Mouse (Mus musculus) gastrocnemius, postnatal 4 days (tissue): ENCODE measurements around the gene BC005537. TPM values are rescaled to one million over a fixed set of nuclear protein-coding genes. Genes with fewer than 3 reads are reported as not detected.

Experiments used
- DNase-seq, 2 experiments: peaks; one replicate each; pipeline ENCODE4 v3.0.0; 2021 to 2022; ENCODE audit warnings: low spot score in 2 of 2, mixed read lengths in 2 of 2
- total RNA-seq, 2 experiments: library from RNA; stranded (reverse); gene quantifications; 2 replicates each; pipeline ENCODE4 v1.2.3; 2021

The BC005537 gene
- total RNA-seq, 2 experiments from 2014 or later: 100 to 114 TPM

GRCm38 (mm10) chr13:24841702-24842101, 40.2 kb downstream of the BC005537 start:
- no peak for DNase-seq

GRCm38 (mm10) chr13:24844983-24845955, 43.8 kb downstream of the BC005537 start, which contains the start of gene D130043K22Rik:
D130043K22Rik (plus strand) TSS chr13:24845135.
- DNase-seq: peak in 1 of 2 experiments; percentile 15

- no peak for DNase-seq
Measured at GRCm38 (mm10) chr13:24849318-24849717, 47.9 kb downstream of the BC005537 start.

- no peak for DNase-seq
Measured at GRCm38 (mm10) chr13:24851989-24852388, 50.5 kb downstream of the BC005537 start.

- no peak for DNase-seq
Measured at GRCm38 (mm10) chr13:24852570-24852969, 51.1 kb downstream of the BC005537 start.

- no peak for DNase-seq
Measured at GRCm38 (mm10) chr13:24859115-24859514, 57.7 kb downstream of the BC005537 start.

- DNase-seq: no peak
Measured at GRCm38 (mm10) chr13:24861084-24861483, 59.6 kb downstream of the BC005537 start.

GRCm38 (mm10) chr13:24862021-24862420, 60.6 kb downstream of the BC005537 start:
- DNase-seq: no peak

- DNase-seq: peak; percentile 27 to 40
Measured at GRCm38 (mm10) chr13:24862520-24862919, 61.1 kb downstream of the BC005537 start.

Other genes with a start within 250 kb of the BC005537 start
- gene Ripor2, start 219.5 kb upstream of the BC005537 start, total RNA-seq: 10 to 100 TPM; 14.7 to 17.8 TPM
- not detected for gene Armh2, start 60.4 kb upstream of the BC005537 start, total RNA-seq
- gene Gmnn, start 39.7 kb upstream of the BC005537 start, total RNA-seq: 10 to 100 TPM; 10.2 to 11.7 TPM
- gene Acot13, start 29.9 kb downstream of the BC005537 start, total RNA-seq: 10 to 100 TPM; 50.9 to 57.6 TPM
- 10 to 100 TPM; 15.5 to 16.1 TPM for gene Tdp2, start 30.0 kb downstream of the BC005537 start, total RNA-seq
- not detected for gene D130043K22Rik, start 43.5 kb downstream of the BC005537 start, total RNA-seq
- 1 to 10 TPM; 4.3 to 4.5 TPM for gene Aldh5a1, start 136.0 kb downstream of the BC005537 start, total RNA-seq
- gene Gpld1, start 141.5 kb downstream of the BC005537 start, total RNA-seq: 1 to 10 TPM; 1.1 to 1.3 TPM
- gene Mrs2, start 218.7 kb downstream of the BC005537 start, total RNA-seq: 10 to 100 TPM; 22.4 to 24.3 TPM